7 mouse cellular contexts compared by ENCODE assay signal in genomic region chr12:80642725-80643692, GRCm38 (mm10). TPM values are rescaled to one million over a fixed set of nuclear protein-coding genes. Genes with fewer than 3 reads are reported as not detected.
DNase-seq lines count a peak whose midpoint lies in the region; ATAC-seq lines count a peak whose summit lies in the region.

No protein-coding gene starts in this region.

- H3K27me3 ChIP-seq in forebrain, embryonic 13.5 days: no peaks in the 10 kb centered on the region

- H3K9me3 ChIP-seq in forebrain, embryonic 13.5 days (replicated peaks): no peaks in the 10 kb centered on the region

- peak; percentile 74 for DNase-seq in T-cell, adult 2 months (ENCODE audit: low spot score)
- peak; percentile 29 for DNase-seq in cerebellum, adult 11 months
- peak; percentile 57 to 66 for DNase-seq in layer of hippocampus, postnatal 10 days (ENCODE audit: low spot score in 2 of 2)
- DNase-seq in lung, postnatal 36 days: peak; percentile 72
- DNase-seq in right cerebral cortex, postnatal 14 days: peak; percentile 47

- H3K36me3 ChIP-seq in forebrain, embryonic 13.5 days (ENCODE audit: poor library complexity, severe bottlenecking): peaks cover 35% of the 10 kb centered on the region

- peaks cover 49% of the 10 kb centered on the region for H3K4me1 ChIP-seq in forebrain, embryonic 13.5 days

- peak overlapping the region; percentile 87 for H3K27ac ChIP-seq in forebrain, embryonic 13.5 days

- WGBS in forebrain, embryonic 13.5 days: 3% methylated on average over 31 of the region's 48 CpGs

- ATAC-seq in forebrain, embryonic 13.5 days: peak; percentile 83
- peak; percentile 9 to 31; a peak in 2 of 4 replicates for ATAC-seq in hematopoietic stem cell, adult 5-6 weeks (replicated peaks in 1 of 2; ENCODE audit: insufficient read depth in 1 of 2, low FRiP score in 2 of 2, low TSS enrichment in 1 of 2, low read depth in 1 of 2, poor library complexity in 2 of 2, severe bottlenecking in 2 of 2)

- peak overlapping the region; percentile 97 for H3K4me2 ChIP-seq in forebrain, embryonic 13.5 days

- H3K9ac ChIP-seq in forebrain, embryonic 13.5 days: peak overlapping the region; percentile 90

- H3K4me3 ChIP-seq in forebrain, embryonic 13.5 days: peak overlapping the region; percentile 90

RNA-seq across cellular contexts. Expression of gene Slc39a9, which starts 0.7 kb away (rescaled TPM):
- 20.2 and 23.8 TPM in 2 replicates for polyA plus RNA-seq in forebrain, embryonic 13.5 days (2015; fragmentation: Nextera tagmentation; extraction: Ambion mirVana)
- total RNA-seq in hematopoietic stem cell, adult 5-6 weeks (2017): 10.3 and 12.6 TPM in 2 replicates
- 10 to 100 TPM; 41.9 to 42.6 TPM for total RNA-seq in layer of hippocampus, postnatal 10 days (2021)

RNA-seq across cellular contexts. Expression of gene Erh, which starts 1.1 kb away (rescaled TPM):
- 434 and 477 TPM in 2 replicates for polyA plus RNA-seq in forebrain, embryonic 13.5 days (2015; fragmentation: Nextera tagmentation; extraction: Ambion mirVana)
- 80.4 and 95.2 TPM in 2 replicates for total RNA-seq in hematopoietic stem cell, adult 5-6 weeks (2017)
- 10 to 100 TPM; 74.7 to 76.8 TPM for total RNA-seq in layer of hippocampus, postnatal 10 days (2021)

RNA-seq across cellular contexts. Expression of gene Plekhd1, which starts 49.4 kb away (rescaled TPM):
- polyA plus RNA-seq in forebrain, embryonic 13.5 days (2015; fragmentation: Nextera tagmentation; extraction: Ambion mirVana): 0.43 and 0.74 TPM in 2 replicates
- total RNA-seq in hematopoietic stem cell, adult 5-6 weeks (2017): not detected in 2 replicates
- total RNA-seq in layer of hippocampus, postnatal 10 days (2021): 1 to 10 TPM; 6.8 to 7.4 TPM

Comparison
In these comparisons a context has a peak if more than half of its experiments do, and no peak if none do; other contexts are left out.
1. Peak in every context shown above with its lines: DNase-seq, ATAC-seq, H3K4me3 ChIP-seq and H3K27ac ChIP-seq.